ENCODE assay signal across 9 mouse cellular contexts in the genomic region with DNA sequence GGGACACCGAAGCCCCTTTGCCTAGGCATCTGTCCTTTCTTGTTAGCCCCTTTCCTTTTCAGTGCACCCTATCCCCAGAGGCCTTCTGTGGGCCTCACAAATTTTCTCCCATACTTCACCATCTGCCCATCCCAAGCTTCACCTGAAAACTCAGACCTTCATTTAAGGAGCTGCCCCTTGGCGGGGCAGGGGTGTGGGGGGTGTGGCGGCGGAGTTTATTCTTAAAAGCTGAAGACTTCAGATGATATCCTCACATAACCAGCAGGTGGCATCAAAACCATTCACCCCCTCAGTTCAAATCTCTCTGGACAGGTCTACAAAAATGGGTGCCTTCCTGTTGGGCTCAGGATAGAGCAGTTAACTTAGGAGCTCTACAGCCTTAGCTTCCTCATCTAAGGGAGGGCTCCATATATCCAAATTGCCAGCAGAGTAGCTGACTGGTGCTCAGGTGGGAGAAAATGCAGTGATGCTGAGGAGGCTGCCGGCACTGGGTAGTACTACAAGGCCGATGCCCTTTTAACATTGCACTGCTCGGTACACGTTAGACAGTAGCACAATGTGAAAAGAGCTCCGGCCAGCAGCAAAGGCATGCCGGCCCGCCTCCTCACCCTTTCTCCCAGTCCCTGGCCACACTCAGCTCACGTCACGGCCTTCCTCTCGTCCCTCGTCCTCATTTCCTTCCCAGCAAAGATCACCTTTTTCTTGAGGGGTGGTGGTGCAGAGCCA. TPM values are rescaled to one million over a fixed set of nuclear protein-coding genes. Genes with fewer than 3 reads are reported as not detected.
DNase-seq lines count a peak whose midpoint lies in the region; ATAC-seq lines count a peak whose summit lies in the region.
"Had no signal": no experiment of that assay in that cellular context is flagged by ENCODE, and none has a peak within 500 bp of the region (broad histone marks: within the 10 kb centered on the region; RNA-seq: fewer than 3 reads in every experiment).

No protein-coding gene starts in this region.

- DNase-seq in spleen, postnatal 4 days (ENCODE audit: low spot score in 2 of 2) = peak; percentile 26 to 72
- DNase-seq in spleen, adult 12 weeks (ENCODE audit: low spot score) = no peak
- DNase-seq in embryonic facial prominence, embryonic 11.5 days (ENCODE audit: low spot score) = peak; percentile 48
- DNase-seq in liver, embryonic 13.5 days = no peak
- peak; percentile 62 for DNase-seq in retina, embryonic 14.5 days (ENCODE audit: low spot score)
- DNase-seq in frontal cortex, postnatal 36 days (ENCODE audit: low spot score in 2 of 2) = no peak

- no peaks in the 10 kb centered on the region; the same call in none of the 2 replicates for H3K4me1 ChIP-seq in embryonic facial prominence, embryonic 11.5 days (ENCODE audit: control insufficient read depth, insufficient read depth, low read length)
- H3K4me1 ChIP-seq in hindbrain, embryonic 15.5 days (replicated peaks) = peaks cover 73% of the 10 kb centered on the region
- peaks cover 89% of the 10 kb centered on the region for H3K4me1 ChIP-seq in liver, embryonic 13.5 days (replicated peaks)

- H3K9me3 ChIP-seq in embryonic facial prominence, embryonic 11.5 days (replicated peaks; ENCODE audit: control insufficient read depth, low read length) = no peaks in the 10 kb centered on the region
- no peaks in the 10 kb centered on the region for H3K9me3 ChIP-seq in hindbrain, embryonic 15.5 days
- no peaks in the 10 kb centered on the region for H3K9me3 ChIP-seq in liver, embryonic 13.5 days (replicated peaks)

- WGBS in embryonic facial prominence, embryonic 11.5 days = 78% methylated on average over 15 of the region's 15 CpGs
- WGBS in hindbrain, embryonic 15.5 days = 61% methylated on average over 15 of the region's 15 CpGs
- WGBS in liver, embryonic 13.5 days (ENCODE audit: insufficient replicate concordance) = 77% methylated on average over 15 of the region's 15 CpGs

- peak overlapping the region; percentile 76 for H3K4me3 ChIP-seq in embryonic facial prominence, embryonic 11.5 days (ENCODE audit: low read depth, low read length)
- H3K4me3 ChIP-seq in hindbrain, embryonic 15.5 days = no peak overlapping the region
- no peak overlapping the region; the same call in 1 of the 2 replicates for H3K4me3 ChIP-seq in liver, embryonic 13.5 days (replicated peaks)

- H3K27ac ChIP-seq in embryonic facial prominence, embryonic 11.5 days (replicated peaks; ENCODE audit: low read depth, low read length) = 0 out of 2 replicates have a peak overlapping the region, but pooled peaks have one; percentile 10
- 0 out of 2 replicates have a peak overlapping the region, but pooled peaks have one; percentile 27 for H3K27ac ChIP-seq in hindbrain, embryonic 15.5 days (replicated peaks)
- peak overlapping the region; percentile 85 for H3K27ac ChIP-seq in liver, embryonic 13.5 days
- H3K27ac ChIP-seq: macrophage had no signal

- no peak for ATAC-seq in embryonic facial prominence, embryonic 11.5 days (replicated peaks; ENCODE audit: insufficient number of reproducible peaks, low FRiP score, low TSS enrichment, low read depth)
- ATAC-seq in hindbrain, embryonic 15.5 days (ENCODE audit: low FRiP score, low read depth) = no peak
- ATAC-seq in liver, embryonic 13.5 days (ENCODE audit: low read depth) = no peak
- no peak for ATAC-seq in cerebellum, adult (ENCODE audit: insufficient number of reproducible peaks, low FRiP score, low TSS enrichment)

- H3K27me3 ChIP-seq in embryonic facial prominence, embryonic 11.5 days (ENCODE audit: control insufficient read depth, insufficient read depth, low read length) = no peaks in the 10 kb centered on the region
- no peaks in the 10 kb centered on the region for H3K27me3 ChIP-seq in hindbrain, embryonic 15.5 days
- H3K27me3 ChIP-seq in liver, embryonic 13.5 days = peaks cover 25% of the 10 kb centered on the region

- no peaks in the 10 kb centered on the region for H3K36me3 ChIP-seq in embryonic facial prominence, embryonic 11.5 days (replicated peaks; ENCODE audit: control insufficient read depth, insufficient read depth, low read depth, low read length)
- no peaks in the 10 kb centered on the region for H3K36me3 ChIP-seq in hindbrain, embryonic 15.5 days
- H3K36me3 ChIP-seq in liver, embryonic 13.5 days = peaks cover 55% of the 10 kb centered on the region

- H3K4me2 ChIP-seq in embryonic facial prominence, embryonic 11.5 days (ENCODE audit: low read depth, low read length) = peak overlapping the region; percentile 92
- peak overlapping the region; percentile 83 for H3K4me2 ChIP-seq in hindbrain, embryonic 15.5 days
- H3K4me2 ChIP-seq in liver, embryonic 13.5 days = peak overlapping the region; percentile 91

- H3K9ac ChIP-seq in embryonic facial prominence, embryonic 11.5 days (replicated peaks; ENCODE audit: low read length) = no peak overlapping the region
- no peak overlapping the region for H3K9ac ChIP-seq in hindbrain, embryonic 15.5 days
- peak overlapping the region; percentile 12; the same call in 1 of the 2 replicates for H3K9ac ChIP-seq in liver, embryonic 13.5 days

RNA-seq across cellular contexts. Expression of a gene that starts 2.7 kb away (rescaled TPM):
- polyA plus RNA-seq in embryonic facial prominence, embryonic 11.5 days (2014; fragmentation: Nextera tagmentation; extraction: Ambion mirVana) = 5.9 and 6.4 TPM in 2 replicates
- 5.1 and 5.9 TPM in 2 replicates for polyA plus RNA-seq in hindbrain, embryonic 15.5 days (2015; fragmentation: Nextera tagmentation; extraction: Ambion mirVana)
- 1.5 and 2.2 TPM in 2 replicates for polyA plus RNA-seq in liver, embryonic 13.5 days (2015; fragmentation: Nextera tagmentation; extraction: Ambion mirVana)
- polyA plus RNA-seq: macrophage had no signal

RNA-seq across cellular contexts. Expression of a gene that starts 6.9 kb away (rescaled TPM):
- 6.2 and 6.6 TPM in 2 replicates for polyA plus RNA-seq in embryonic facial prominence, embryonic 11.5 days (2014; fragmentation: Nextera tagmentation; extraction: Ambion mirVana)
- polyA plus RNA-seq in hindbrain, embryonic 15.5 days (2015; fragmentation: Nextera tagmentation; extraction: Ambion mirVana) = 18.9 and 19.8 TPM in 2 replicates
- polyA plus RNA-seq in liver, embryonic 13.5 days (2015; fragmentation: Nextera tagmentation; extraction: Ambion mirVana) = 57.8 and 64.2 TPM in 2 replicates
- polyA plus RNA-seq: macrophage had no signal

RNA-seq across cellular contexts. Expression of a gene that starts 13.6 kb away (rescaled TPM):
- polyA plus RNA-seq in embryonic facial prominence, embryonic 11.5 days (2014; fragmentation: Nextera tagmentation; extraction: Ambion mirVana) = 58.5 and 61.1 TPM in 2 replicates
- polyA plus RNA-seq in hindbrain, embryonic 15.5 days (2015; fragmentation: Nextera tagmentation; extraction: Ambion mirVana) = 20.7 and 22.4 TPM in 2 replicates
- polyA plus RNA-seq in liver, embryonic 13.5 days (2015; fragmentation: Nextera tagmentation; extraction: Ambion mirVana) = 60.3 and 69.1 TPM in 2 replicates

RNA-seq across cellular contexts. Expression of a gene that starts 25.8 kb away (rescaled TPM):
- polyA plus RNA-seq in embryonic facial prominence, embryonic 11.5 days (2014; fragmentation: Nextera tagmentation; extraction: Ambion mirVana) = 25.4 and 25.5 TPM in 2 replicates
- polyA plus RNA-seq in hindbrain, embryonic 15.5 days (2015; fragmentation: Nextera tagmentation; extraction: Ambion mirVana) = 18.3 and 19.0 TPM in 2 replicates
- 15.8 and 22.4 TPM in 2 replicates for polyA plus RNA-seq in liver, embryonic 13.5 days (2015; fragmentation: Nextera tagmentation; extraction: Ambion mirVana)

RNA-seq across cellular contexts. Expression of a gene that starts 34.5 kb away (rescaled TPM):
- polyA plus RNA-seq in embryonic facial prominence, embryonic 11.5 days (2014; fragmentation: Nextera tagmentation; extraction: Ambion mirVana) = 21.0 and 22.4 TPM in 2 replicates
- polyA plus RNA-seq in hindbrain, embryonic 15.5 days (2015; fragmentation: Nextera tagmentation; extraction: Ambion mirVana) = 39.5 and 47.3 TPM in 2 replicates
- polyA plus RNA-seq in liver, embryonic 13.5 days (2015; fragmentation: Nextera tagmentation; extraction: Ambion mirVana) = 34.0 and 39.6 TPM in 2 replicates

Comparison
In these comparisons a context has a peak if more than half of its experiments do, and no peak if none do; other contexts are left out.
1. DNase-seq: peak in spleen, postnatal 4 days (2 of 2), embryonic facial prominence, embryonic 11.5 days (single experiment) and retina, embryonic 14.5 days (single experiment); none in spleen, adult 12 weeks (single experiment), liver, embryonic 13.5 days (single experiment) and frontal cortex, postnatal 36 days (0 of 2).
2. H3K27ac ChIP-seq: peak in every context shown above with its lines; median percentile 85 in liver, embryonic 13.5 days; 27 in hindbrain, embryonic 15.5 days; 10 in embryonic facial prominence, embryonic 11.5 days.
3. Peak in every context shown above with its lines, with median percentiles within 50 percentile points of each other: H3K4me2 ChIP-seq.